Mouse (Mus musculus): Measurements from ENCODE around the gene Rab5c. TPM values are rescaled to one million over a fixed set of nuclear protein-coding genes. Genes with fewer than 3 reads are reported as not detected.

Gene Rab5c
- total RNA-seq, 1 experiment from 2014 or later: 171 TPM

DNA sequence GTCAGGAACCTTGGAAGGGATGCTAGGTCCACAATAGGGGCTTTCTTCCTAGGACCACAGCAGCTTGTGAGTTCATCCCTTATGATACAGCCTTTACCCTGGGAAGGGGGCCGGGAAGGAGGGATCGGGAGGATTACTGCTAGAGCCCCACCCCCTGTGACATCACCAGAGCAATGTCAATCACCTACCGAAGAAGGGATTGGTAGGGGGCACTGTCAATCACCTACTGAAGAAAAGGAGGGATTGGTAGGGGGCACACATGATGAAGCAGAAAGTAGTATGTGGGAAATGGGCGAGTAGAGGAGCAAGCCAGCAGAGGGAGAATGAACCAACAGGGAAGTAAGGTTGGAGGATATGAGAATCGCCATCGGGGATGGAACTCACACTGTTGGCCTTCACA is 18.5 kb upstream of the Rab5c start:
- no peak for ATAC-seq (replicated peaks; ENCODE audit: insufficient number of reproducible peaks, low FRiP score, low TSS enrichment, poor library complexity, severe bottlenecking)

GRCm38 (mm10) chr11:100754693-100755057 is 16.7 kb upstream of the Rab5c start:
- ATAC-seq (replicated peaks; ENCODE audit: insufficient number of reproducible peaks, low FRiP score, low TSS enrichment, poor library complexity, severe bottlenecking): no peak

GRCm38 (mm10) chr11:100754021-100754692 is 16.1 kb upstream of the Rab5c start:
- no peak for ATAC-seq (replicated peaks; ENCODE audit: insufficient number of reproducible peaks, low FRiP score, low TSS enrichment, poor library complexity, severe bottlenecking)

DNA sequence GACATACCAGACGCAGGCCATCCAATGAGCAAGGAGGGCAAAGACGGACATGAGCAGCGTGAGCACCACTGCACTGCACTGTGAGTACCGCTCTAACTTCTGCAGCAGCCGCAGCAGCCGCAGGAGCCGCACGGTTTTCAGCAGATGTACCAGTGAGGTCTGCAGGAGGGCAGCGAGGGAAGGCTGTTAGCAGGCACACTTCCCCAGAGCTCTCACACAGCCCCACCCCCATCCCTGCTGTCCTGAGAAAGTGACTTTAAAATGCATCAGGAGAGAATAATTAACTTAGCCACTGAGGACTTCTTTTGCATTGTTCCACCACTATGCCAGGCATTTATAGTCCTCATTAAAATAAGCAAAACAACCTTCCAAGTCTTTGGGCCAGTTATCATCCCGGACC is 14.3 kb upstream of the Rab5c start:
- ATAC-seq (replicated peaks; ENCODE audit: insufficient number of reproducible peaks, low FRiP score, low TSS enrichment, poor library complexity, severe bottlenecking): no peak

DNA sequence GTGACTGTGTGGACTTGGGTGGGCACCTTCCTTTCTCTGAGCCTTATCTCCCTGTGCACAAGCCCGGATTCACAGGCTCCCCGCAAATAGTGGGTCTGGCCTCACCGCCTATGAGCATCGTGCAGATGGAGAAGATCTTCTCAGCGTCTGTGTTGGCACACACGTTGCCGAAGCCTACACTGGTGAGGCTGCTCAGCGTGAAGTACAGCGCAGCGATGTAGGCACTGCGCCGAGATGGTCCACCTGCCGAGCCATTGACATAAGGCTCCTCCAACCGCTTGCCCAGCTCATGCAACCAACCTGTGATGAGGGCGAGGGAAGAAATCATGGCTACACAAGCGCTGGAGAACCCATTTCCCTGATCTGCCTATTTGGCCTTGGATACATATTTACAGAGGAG is 12.1 kb upstream of the Rab5c start:
- no peak for ATAC-seq (replicated peaks; ENCODE audit: insufficient number of reproducible peaks, low FRiP score, low TSS enrichment, poor library complexity, severe bottlenecking)

DNA sequence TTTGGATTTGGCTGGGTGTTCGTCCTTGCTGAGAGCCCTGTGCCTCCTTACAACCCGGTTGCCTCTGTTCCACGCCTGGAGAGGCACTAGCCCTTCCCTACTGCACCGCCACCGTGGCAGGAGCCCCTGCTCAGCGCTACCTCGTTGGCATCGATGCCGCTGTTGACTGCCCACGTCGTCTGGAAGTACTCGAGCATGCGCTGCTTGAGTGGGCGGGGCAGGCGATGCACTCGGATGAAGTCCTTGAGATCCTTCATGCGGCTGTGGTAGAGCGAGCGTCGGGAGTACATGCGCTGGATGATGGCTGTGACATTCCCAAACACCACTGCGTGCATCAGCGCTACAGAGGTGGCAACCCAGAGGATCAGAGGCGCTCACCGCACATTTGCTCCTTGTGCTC is 11.5 kb upstream of the Rab5c start:
- ATAC-seq (replicated peaks; ENCODE audit: insufficient number of reproducible peaks, low FRiP score, low TSS enrichment, poor library complexity, severe bottlenecking): no peak

- ATAC-seq (replicated peaks; ENCODE audit: insufficient number of reproducible peaks, low FRiP score, low TSS enrichment, poor library complexity, severe bottlenecking): no peak
Measured at GRCm38 (mm10) chr11:100748620-100749019, 10.6 kb upstream of the Rab5c start.

GRCm38 (mm10) chr11:100747114-100747513 is 9.1 kb upstream of the Rab5c start:
- ATAC-seq (replicated peaks; ENCODE audit: insufficient number of reproducible peaks, low FRiP score, low TSS enrichment, poor library complexity, severe bottlenecking): no peak

DNA sequence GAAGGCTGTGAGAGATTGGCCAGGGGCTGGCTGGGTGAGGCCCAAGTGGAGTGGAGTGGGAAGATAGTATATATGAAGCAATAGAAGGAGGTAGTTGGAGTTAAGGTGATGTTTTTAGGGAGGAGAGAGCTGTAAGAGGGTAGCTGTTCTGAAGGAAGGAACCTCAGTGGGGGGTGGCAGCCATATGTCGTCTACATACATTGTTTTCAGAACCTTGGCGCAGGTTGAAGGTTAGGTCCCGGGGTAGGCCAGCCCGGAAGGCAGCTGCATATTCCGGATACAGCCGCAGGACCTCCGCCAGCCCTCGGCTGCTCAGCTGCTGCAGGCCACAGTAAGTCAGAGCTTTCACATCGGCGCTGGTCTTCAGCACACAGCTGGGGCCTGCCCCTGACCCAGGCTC is 8.5 kb upstream of the Rab5c start:
- ATAC-seq (replicated peaks; ENCODE audit: insufficient number of reproducible peaks, low FRiP score, low TSS enrichment, poor library complexity, severe bottlenecking): no peak

DNA sequence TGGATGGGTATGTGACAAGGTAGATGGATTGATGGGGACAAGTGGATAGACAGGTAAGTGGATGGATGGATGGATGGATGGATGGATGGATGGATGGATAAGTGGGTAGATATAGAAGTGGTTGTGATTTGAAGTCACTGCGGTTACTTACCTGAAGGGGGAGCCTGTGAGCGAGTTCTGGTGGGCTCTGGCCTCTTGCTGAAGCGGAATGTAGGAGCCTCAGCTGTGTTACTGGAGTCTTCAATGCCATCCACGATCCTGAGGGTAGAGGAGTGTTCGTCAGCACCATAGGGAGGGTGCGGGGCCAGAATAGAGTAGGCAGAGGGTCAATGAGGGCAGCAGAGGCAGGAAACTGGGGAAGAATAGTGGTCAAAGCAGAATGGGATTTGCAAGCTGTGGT is 7.1 kb upstream of the Rab5c start:
- ATAC-seq (replicated peaks; ENCODE audit: insufficient number of reproducible peaks, low FRiP score, low TSS enrichment, poor library complexity, severe bottlenecking): peak; percentile 59

DNA sequence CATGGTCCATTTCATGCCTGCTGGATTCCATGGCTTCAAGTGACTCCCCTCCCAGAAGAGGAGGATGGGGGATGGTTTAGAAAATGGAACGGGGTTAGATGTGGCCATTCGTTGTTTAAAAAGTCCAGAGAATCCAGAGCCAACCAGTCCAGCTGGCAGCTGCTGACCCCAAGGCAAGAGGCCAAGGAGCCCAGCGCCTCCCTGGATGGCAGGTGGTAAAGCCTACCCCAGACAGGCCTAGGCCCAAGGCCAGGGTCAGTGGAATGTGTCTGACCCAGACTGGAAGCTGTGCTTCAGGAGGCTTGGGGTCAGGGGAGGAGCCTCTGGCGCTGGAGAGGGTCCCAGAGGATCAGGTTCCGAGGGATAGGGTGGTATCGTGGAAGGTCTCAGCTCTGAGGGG is 3.3 kb upstream of the Rab5c start:
- ATAC-seq (replicated peaks; ENCODE audit: insufficient number of reproducible peaks, low FRiP score, low TSS enrichment, poor library complexity, severe bottlenecking): no peak

DNA sequence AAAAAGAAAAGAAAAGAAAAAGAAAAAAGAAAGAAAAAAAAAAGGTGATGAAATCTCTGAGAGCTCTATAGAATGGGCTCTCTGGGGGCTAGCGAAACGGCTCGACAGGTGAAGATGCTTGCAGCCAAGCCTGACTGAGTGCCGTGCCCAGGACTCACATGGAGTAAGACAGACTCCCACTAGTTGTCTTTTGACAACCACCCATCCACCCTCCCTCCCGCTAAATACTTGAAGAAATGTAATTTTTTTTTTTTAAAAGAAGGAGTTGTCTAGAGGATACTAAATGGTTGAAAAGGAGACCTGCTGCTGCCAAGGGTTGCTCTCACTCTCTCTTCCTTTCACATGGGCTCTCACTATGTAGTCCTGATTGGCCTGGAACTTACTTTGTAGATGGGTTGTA is 734 bp upstream of the Rab5c start:
- ATAC-seq (replicated peaks; ENCODE audit: insufficient number of reproducible peaks, low FRiP score, low TSS enrichment, poor library complexity, severe bottlenecking): no peak

DNA sequence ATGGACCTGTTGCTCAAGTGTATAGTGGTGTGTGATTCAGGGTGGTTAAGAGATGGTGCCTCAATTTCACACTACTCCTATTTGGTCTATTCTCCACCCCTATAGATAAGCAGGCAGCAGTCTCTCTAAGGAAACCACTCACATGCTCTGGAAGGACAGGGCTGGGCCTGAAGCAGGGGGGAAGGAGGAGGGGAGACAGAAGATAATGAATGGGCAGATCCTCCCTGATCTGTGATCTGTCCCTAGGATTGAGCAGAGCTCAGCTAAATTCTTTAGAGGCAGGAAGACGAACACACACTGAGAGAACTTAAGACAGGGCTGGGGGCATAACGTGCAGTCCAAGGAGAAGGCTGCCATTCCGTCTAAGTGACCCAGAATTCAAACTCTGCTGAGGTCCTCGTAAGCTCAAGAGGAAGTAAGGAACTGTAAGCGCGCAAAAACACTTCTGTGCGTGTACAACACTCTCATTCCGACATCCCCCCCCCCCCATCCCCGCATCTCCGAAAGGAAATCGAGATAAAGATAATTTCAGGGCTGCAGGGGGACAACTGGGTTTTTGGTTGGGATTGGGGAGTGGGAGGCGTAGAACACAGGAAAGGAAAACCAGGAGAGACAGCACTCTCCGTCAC is 796 bp downstream of the Rab5c start:
- ATAC-seq (replicated peaks; ENCODE audit: insufficient number of reproducible peaks, low FRiP score, low TSS enrichment, poor library complexity, severe bottlenecking): no peak

GRCm38 (mm10) chr11:100736746-100737080 is 1.3 kb downstream of the Rab5c start:
- ATAC-seq (replicated peaks; ENCODE audit: insufficient number of reproducible peaks, low FRiP score, low TSS enrichment, poor library complexity, severe bottlenecking): no peak

- ATAC-seq (replicated peaks; ENCODE audit: insufficient number of reproducible peaks, low FRiP score, low TSS enrichment, poor library complexity, severe bottlenecking): no peak
Measured at GRCm38 (mm10) chr11:100735954-100736745, 1.9 kb downstream of the Rab5c start.

GRCm38 (mm10) chr11:100735134-100735865 is 2.7 kb downstream of the Rab5c start:
- ATAC-seq (replicated peaks; ENCODE audit: insufficient number of reproducible peaks, low FRiP score, low TSS enrichment, poor library complexity, severe bottlenecking): no peak

GRCm38 (mm10) chr11:100730477-100731205 is 7.4 kb downstream of the Rab5c start:
- no peak for ATAC-seq (replicated peaks; ENCODE audit: insufficient number of reproducible peaks, low FRiP score, low TSS enrichment, poor library complexity, severe bottlenecking)

- ATAC-seq (replicated peaks; ENCODE audit: insufficient number of reproducible peaks, low FRiP score, low TSS enrichment, poor library complexity, severe bottlenecking): no peak
Measured at GRCm38 (mm10) chr11:100729976-100730375, 8.0 kb downstream of the Rab5c start.

- ATAC-seq (replicated peaks; ENCODE audit: insufficient number of reproducible peaks, low FRiP score, low TSS enrichment, poor library complexity, severe bottlenecking): no peak
Measured at GRCm38 (mm10) chr11:100728601-100729000, 9.4 kb downstream of the Rab5c start.

Measured in monocyte, adult 5-6 weeks (primary cell).